Mouse (Mus musculus) mouse embryonic stem cell (cell line): ENCODE data around the gene Ptger2.

Experiments
- in situ Hi-C, 2 experiments: fragments of 300-500 bp; cut with MboI; formaldehyde crosslinking; loops; 1 replicate in 1 of 2; 3 replicates in 1 of 2; pipeline ENCODE4 v1.14.3; 2019 to 2020; ENCODE audit warnings: low sequenced_read_pairs in 2 of 2, low pct_unique_long_range_greater_than_20kb in 1 of 2, mixed read lengths in 1 of 2; ENCODE audit not compliant: unreplicated experiment in 1 of 2

Ptger2 gene

DNA sequence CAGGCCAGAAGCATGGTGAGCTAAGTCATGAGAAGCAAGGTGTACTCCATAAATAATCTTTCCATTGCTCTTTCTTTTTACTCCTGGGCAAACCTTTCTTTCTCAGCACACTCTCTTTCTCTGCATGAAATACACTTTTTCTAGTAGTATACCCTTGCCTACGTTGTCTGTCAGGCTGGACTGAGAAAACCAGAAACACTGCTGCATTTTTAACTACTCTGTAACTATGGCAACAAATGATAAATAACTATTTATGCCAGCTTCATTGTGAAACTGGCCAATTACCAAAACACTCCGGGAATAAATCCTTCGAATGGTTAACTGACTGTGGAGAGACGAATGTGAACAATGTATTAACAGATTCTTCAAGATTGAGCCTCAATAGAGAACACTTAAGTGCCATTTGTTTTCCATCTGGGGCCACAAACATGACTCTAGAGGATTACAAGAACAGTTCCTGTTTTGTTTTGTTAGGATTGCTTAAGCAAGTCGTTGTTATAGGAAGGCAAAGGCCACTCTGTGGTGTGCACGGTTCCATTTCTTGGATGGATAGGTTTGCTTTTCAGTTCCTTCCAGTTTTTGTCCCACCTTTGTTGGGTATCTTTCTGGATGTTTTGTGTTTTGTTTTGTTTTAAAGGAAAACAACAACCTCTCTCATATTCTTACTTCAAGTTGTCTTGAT is at the start of gene Ptger2:
Gene Ptger2 (plus strand): TSS at position 522 of the 682 bp plus-strand sequence.
- in situ Hi-C loops, result loop anchor here (10.0 to 25.0 kb wide), 2 partner anchors 157 to 249 kb away; no protein-coding TSS in a partner anchor

DNA sequence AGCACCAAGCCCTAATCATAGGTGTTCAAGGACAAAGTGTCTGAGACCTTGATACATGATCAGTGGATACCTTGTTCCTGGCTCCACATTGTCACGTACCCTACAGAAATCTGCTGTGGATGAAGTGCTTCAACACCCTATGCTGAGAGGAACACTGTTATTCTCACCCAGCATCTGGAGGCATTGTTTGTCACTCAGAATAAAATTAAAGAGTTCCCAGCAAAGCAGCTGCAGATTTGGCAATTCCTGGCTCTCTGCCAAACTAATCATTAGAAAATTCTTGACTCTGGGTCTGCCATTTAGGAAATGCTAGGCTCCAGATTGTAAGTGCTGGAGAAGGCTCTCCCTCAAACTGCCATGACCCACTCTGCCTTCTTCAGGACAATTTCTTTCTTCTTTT is 27.2 kb upstream of the Ptger2 start:
- in situ Hi-C loops, result no loop called here

DNA sequence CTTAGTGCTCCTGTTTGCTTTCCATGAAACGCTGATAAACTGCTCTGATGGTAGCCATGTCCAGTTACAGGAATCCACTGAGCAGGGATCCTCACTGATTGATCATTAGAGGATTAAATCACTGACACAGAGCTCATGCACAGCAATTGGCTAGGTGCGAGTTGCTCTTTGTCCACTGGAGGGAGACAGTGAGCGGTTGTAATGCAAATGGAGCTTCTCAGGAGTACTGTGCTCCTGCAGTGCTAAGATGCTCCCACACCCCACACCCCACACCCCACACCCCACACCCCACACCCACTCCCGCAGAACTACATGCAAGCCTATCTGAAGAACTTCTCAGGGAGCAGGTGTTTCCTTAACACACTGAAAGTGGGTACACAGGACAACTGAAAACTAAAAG is 10.7 kb upstream of the Ptger2 start:
- in situ Hi-C loops, result loop anchor here in 1 of 2 experiments (25.0 kb wide), 1 partner anchor 260 kb away; no protein-coding TSS in a partner anchor

DNA sequence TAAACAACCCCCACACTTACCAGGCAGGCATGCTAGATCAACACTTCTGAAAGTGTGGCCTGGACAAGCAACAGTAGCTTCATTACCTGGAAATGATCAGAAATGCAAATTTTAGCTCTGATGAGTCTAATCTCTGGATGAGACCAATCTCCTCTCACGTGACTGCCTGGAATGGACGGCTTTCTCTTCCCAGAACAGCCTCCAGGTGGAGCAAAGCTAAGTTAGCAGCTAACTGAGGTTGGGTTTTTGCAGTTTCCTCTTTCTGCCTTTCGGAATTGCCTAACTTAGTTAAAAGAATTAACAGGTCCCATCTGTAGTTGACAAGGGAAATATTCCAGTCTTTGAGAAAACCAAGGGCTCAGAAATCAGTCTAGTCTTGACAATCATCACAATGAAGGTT is 8.1 kb upstream of the Ptger2 start:
- in situ Hi-C loops, result loop anchor here (5.0 to 25.0 kb wide), 3 partner anchors 157 to 257 kb away; no protein-coding TSS in a partner anchor

DNA sequence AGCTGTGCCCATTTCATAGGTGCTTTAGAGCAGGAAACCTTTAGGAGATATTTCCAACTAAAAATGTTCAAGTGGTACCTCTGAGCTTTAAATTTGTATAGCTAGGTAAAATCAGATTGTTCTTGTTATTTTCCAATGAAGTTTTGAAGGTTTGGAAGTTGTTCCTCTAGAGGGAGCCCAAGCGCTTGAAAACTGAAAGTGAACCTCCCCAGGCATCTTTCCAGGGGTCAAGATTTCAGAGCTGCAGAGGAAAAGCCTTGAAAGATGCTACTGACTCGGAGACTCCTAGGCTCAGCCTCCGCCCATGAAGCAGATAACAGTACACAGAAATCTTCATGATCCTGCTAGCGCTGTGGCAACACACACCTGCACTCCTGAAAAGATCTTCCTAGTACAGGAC is 6.5 kb upstream of the Ptger2 start:
- in situ Hi-C loops, result loop anchor here (5.0 to 25.0 kb wide), 3 partner anchors 156 to 256 kb away; no protein-coding TSS in a partner anchor

DNA sequence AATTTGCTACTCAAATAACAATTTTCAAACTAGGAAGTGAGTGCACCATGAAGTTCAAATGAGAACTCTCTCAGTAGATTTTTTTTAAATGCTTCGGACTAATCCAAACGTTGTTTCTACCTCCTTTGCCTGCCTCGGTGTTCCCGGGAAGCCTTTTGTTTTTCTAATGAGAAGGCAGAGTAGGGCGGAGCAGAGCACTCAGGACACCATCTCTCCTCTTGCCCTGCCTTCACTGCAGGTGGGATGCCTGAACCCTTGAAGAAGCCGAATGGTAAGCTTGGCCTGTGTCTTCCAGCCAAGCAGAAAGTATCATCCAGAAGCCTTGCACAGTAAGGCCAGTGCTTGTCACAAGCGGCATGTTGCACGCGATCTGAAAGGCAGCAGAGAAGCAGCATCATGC is 3.9 kb upstream of the Ptger2 start:
- in situ Hi-C loops, result loop anchor here (5.0 to 25.0 kb wide), 3 partner anchors 153 to 253 kb away; no protein-coding TSS in a partner anchor

DNA sequence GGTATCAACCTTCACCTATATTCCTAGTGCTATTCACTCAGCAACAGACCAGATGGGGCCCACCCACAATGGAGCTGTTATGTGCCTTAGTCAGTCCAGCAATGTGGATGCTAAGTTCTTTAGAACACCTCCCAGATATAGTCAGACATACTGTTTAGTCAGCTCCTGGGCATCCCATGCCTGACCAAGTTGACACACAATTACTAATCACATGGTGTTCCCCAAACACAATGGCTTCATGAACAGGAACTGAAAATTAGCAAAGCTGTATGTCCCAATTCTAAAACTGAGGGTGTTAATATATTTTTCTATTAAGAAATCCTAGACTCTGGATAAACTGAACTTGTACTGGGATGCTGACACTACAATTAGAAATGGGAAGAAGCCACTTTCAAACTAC is 1.7 kb upstream of the Ptger2 start:
- in situ Hi-C loops, result loop anchor here (10.0 to 25.0 kb wide), 2 partner anchors 159 to 251 kb away; no protein-coding TSS in a partner anchor

DNA sequence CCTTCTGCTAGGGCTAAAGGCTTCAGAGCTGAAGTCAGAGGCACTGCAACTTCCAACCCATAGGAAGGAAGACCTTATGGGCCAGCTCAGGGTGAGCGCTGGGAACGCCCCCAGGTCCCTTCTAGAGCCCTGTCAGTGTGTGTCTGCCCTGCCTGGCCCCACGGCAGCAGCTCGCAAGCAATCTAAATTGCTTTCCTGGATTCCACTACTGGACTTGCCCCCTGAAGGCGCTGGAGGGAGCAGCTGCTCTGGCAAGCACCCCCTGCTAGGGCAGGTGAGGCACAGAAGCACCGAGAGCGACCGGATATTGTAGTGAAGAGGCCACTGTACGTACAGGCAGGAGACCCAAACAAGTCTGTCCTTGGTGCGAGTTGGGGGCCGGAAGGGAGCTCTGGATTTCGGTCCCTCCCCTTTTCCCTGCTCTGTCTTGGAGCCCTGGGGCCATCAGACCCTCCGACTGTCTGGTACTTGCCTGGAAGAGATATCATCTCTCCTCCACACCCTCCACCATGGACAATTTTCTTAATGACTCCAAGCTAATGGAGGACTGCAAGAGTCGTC is 541 bp downstream of the Ptger2 start:
- in situ Hi-C loops, result loop anchor here (10.0 to 25.0 kb wide), 2 partner anchors 156 to 249 kb away; no protein-coding TSS in a partner anchor

DNA sequence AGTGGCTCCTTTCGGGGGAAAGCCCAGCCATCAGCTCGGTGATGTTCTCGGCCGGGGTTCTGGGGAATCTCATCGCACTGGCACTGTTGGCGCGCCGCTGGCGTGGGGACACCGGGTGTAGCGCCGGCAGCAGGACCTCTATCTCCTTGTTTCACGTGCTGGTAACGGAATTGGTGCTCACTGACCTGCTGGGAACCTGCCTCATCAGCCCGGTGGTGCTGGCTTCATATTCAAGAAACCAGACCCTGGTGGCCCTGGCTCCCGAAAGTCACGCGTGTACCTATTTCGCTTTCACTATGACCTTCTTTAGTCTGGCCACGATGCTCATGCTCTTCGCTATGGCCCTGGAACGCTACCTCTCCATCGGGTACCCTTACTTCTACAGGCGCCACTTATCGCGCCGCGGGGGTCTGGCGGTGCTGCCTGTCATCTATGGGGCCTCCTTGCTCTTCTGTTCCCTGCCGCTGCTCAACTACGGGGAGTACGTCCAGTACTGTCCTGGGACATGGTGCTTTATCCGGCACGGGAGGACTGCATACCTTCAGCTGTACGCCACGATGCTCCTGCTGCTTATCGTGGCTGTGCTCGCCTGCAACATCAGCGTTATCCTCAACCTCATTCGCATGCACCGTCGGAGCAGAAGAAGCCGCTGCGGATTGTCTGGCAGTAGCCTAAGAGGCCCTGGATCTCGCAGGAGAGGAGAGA is 1.2 kb downstream of the Ptger2 start:
- in situ Hi-C loops, result loop anchor here (10.0 to 25.0 kb wide), 2 partner anchors 156 to 248 kb away; no protein-coding TSS in a partner anchor

DNA sequence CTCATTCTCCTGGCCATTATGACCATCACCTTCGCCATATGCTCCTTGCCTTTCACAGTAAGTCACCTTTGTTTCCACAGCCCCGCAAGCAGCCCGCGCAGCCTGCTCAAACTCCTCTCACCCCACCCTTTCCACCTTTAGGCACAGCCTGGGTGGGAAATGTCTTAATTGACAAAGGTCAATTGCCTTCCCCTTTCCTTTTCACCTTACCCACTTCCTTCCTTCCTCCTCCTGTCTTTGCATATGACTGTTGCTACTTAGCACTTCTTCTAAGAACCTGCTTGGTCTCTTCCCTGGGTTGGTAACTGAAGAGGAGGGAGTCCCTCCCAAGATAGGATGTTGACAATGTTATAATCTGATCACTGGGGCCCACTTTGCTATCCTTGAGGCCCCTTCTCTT is 1.8 kb downstream of the Ptger2 start:
- in situ Hi-C loops, result loop anchor here (10.0 to 25.0 kb wide), 2 partner anchors 155 to 248 kb away; no protein-coding TSS in a partner anchor

DNA sequence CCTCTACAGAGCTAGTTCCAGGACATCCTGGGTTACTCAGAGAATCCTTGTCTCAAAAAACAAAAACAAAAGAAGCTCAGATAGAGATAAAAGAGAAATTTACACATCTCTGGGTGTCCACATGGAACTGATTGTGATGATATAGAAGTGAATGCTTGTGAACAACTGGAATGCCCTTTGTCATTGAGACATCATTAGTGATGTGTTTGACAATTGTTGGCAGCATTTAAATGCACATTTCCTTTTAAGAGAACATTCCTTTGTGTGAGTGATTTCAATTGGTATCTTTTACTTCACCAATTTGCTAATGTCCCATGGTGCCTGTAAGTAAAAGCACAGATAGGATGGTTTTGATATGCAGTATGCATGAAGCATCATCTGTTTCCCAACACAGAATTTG is 6.3 kb downstream of the Ptger2 start:
- in situ Hi-C loops, result loop anchor here in 1 of 2 experiments (25.0 kb wide), 1 partner anchor 243 kb away; no protein-coding TSS in a partner anchor

DNA sequence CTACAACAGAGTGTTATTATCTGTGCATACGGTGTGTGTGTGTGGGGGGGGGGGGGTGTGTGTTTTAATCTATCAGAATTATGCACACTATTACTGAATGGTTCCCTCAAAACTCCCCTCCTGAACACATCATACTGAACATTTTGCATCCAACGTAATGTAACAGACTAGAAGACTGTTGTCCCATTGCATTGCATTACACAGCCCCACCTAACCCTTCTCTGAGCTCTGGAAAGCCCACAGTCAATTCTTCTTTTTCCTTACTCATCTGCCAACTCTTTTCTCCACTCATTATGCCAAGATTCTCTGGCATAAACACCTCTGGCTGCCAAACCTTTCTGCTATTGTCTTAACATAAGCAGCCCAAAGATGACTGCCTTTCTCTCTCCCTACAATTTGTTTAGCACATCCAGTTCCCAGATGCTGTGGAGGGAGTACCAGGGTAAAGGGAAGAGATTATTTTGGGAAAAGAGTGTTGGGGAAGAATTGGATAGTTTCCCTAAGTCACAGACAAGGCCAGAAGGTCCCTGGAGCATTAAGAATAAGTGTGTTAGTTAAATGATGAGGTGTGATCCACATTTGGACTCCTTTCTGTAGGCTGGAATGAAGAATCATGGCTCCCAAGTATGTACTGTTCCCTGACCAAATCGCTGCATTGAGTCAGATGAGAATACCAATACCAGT is 12.2 kb downstream of the Ptger2 start:
- in situ Hi-C loops, result no loop called here

DNA sequence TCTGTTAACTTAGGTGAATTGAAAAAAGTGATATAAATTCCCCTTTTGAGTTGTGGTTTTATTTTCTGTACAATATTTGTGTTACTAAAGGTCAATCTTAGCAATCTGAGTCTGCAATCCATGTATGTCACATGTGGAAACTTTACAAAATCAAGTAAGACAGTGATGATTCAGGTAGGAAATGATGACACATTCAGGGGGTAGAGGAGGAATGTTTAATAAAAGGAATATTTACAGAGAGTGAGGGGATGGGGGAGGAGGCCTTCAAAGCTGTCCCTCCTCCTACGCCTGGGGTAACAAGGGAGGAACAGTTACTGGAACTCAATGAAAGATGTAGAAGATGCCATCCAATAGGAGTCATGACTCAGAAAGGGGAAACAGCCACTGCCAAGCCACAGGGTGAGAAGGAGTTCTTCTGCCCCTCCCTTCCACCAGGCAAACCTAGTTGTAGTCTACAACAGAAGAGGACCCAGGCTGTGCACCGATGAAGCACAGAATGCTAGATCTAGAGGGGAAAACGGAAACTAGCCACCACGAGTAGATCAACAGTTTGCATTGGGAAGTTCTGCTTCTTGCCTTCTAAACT is 17.8 kb downstream of the Ptger2 start:
- in situ Hi-C loops, result no loop called here

DNA sequence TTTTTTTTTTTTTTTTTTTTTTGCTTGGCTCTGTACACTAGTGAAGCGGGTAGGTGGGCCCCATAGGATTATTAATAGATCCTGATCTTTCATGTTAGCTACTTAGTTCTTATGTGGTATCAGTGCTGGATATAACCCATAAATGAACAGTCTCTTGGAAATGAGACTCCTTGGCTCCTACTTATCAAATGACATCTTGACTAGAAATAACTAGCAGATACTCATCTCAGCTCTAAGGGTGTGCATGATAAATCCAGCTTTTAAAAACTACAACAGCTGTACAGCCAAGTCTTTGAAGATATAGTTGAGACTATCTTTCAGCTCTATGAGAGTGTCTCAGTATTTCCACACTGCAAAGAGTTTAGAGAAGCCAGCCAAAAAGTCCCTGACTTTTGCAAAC is 21.2 kb downstream of the Ptger2 start:
- in situ Hi-C loops, result no loop called here

DNA sequence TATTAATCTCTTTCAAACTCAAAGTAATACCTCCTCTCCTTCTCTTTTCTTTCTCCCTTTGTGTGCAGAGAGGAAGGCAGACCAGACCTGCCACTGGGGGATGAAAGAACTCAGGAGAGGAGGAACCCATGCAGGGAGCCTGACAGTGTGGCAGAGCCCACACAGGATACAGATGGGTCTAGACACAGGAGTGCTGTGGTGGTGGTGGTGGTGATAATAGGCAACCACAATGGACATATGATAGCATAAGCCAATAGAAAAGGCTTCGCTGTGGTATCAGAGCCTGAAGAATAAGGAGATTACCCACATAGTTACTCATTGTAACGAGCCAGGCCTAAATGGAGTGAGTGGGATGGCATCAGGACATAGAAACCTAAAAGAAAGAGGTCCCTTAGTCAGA is 23.3 kb downstream of the Ptger2 start:
- in situ Hi-C loops, result no loop called here

DNA sequence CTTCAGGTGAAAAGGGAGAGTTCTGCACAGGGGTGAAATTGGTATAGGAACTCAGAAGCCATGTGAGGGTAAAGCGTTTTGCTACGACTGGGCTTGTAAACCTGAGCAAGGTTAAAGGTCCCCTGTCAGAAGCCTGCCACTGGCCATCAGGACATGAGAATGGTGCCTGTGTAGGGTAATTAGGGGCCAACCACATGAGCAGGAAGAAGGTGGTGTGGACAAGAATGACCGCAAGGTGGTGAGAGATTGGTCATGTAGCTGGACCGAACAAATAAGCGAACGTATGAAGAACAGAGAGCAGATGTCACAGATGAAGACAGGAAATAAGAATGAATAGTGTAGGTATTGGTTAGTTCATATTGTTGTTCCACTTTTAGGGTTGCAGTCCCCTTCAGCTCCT is 23.7 kb downstream of the Ptger2 start:
- in situ Hi-C loops, result no loop called here

DNA sequence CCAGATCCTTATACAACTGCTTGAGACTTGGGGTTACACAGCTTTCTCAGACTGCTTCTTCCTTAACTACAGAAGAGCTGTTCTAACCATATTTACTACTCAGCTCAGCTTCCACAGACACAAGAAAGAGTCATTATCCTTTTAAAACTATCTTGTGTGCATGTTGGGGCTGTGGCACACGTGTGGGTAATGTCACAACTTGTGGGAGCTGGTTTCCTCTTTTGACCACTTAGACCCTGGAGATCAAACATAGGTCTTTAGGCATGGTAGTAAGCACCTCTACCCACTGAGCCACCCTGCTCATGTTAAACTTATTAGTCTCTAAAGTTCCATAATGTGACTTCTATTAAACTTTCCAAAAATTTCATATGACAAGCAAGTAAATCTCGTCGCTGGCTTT is 33.6 kb downstream of the Ptger2 start:
- in situ Hi-C loops, result no loop called here

DNA sequence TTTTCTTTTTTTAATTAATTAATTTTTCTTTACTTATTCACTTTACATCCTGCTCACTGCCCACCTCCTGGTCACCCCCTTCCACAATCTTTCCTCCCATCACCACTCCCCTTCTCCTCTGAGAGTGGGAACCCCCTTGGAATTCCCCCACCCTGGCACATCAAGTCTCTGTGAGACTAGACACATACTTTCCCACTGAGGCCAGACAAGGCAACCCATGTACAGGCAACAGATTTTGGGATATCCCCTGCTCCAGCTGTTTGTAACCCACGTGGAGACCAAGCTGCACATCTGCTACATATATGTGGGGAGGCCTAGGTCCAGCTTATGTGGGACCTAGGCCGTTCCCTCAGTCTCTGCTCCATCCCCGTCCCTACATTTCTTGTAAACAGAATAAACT is 46.3 kb downstream of the Ptger2 start:
- in situ Hi-C loops, result no loop called here
